Mouse (Mus musculus) cerebellum, adult 2 months (tissue): Measurements from ENCODE around the gene Zc3h18.

ENCODE experiments used
- CTCF ChIP-seq: fragments of 200-500 bp; IDR thresholded peaks from 2 replicates; pipeline ENCODE4 v1.5.1; 2011; ENCODE audit warnings: low read depth, mild to moderate bottlenecking, control low read depth, low read length, moderate library complexity, borderline replicate concordance; ENCODE audit not compliant: insufficient read depth
- POLR2A ChIP-seq: fragments of 200-500 bp; IDR thresholded peaks from 2 replicates; pipeline ENCODE4 v1.6.1; 2011; ENCODE audit warnings: low read length, control low read depth, borderline replicate concordance; ENCODE audit not compliant: insufficient read depth

GRCm38 (mm10) chr8:122362271-122362670 lies 14.1 kb upstream of the Zc3h18 start:
- no peak for TF ChIP-seq POLR2A
- no peak for TF ChIP-seq CTCF
